Mouse (Mus musculus): ENCODE measurements around the gene Dlg5.

Gene Dlg5

DNA sequence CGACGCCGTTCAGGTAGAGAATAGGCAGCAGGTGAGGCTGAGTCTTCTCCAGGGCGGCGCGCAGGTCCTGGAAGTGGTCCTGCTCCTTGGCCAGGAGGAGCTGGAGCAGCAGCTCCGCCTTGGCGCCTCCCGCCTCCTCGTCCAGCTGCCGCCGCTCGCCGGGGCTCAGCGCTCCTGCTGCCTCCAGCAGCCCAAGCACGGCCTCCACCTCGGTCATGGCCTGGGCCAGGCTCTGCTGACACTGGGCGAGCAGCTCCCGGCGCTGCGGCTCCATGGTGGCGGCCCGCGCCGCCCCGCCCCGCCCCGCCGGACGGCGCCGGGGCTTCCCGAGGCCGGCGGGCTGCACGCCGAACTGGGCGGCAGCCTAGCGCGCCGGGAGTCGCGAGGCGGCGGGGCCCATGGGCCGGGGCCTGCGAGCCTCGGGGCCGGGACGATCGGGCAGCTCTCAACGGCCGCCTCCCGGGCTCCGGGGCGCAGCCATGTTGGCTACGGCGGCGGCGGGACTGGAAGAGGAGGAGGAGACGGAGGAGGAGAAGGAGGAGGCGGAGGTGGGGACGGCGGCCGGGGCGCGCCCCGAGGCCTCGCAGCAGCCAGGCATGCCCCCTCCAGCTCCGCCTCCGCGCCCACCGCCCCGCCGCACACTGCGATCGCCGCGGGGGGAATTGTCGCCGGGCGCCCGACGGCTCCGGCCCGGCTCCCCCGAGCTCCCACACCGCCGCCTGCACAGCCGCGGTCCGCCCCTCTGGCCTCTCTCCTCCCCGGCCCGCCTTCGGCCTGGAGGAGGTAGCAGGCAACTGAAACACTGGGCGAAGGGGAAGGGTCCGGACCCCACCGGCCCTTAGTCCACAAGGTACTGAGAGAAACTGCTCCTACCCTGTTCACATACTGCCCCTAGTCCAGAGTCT, at the start of gene Dlg5:
Gene Dlg5, minus strand, starts transcription at position 744 of the 905 bp plus-strand sequence.
- DNase-seq (ENCODE audit: low spot score), result peak; percentile 62

GRCm38 (mm10) chr14:24293631-24294030, 47.9 kb upstream of the Dlg5 start:
- DNase-seq (ENCODE audit: low spot score), result no peak

GRCm38 (mm10) chr14:24292914-24293313, 47.2 kb upstream of the Dlg5 start, which contains the start of gene E330034G19Rik:
Gene E330034G19Rik (plus strand): TSS chr14:24293214.
- DNase-seq (ENCODE audit: low spot score), result no peak

- no peak for DNase-seq (ENCODE audit: low spot score)
These were observed 45.0 kb upstream of the Dlg5 start for GRCm38 (mm10) chr14:24290726-24291125.

- DNase-seq (ENCODE audit: low spot score), result no peak
These were observed 40.4 kb upstream of the Dlg5 start for GRCm38 (mm10) chr14:24286136-24286535.

- no peak for DNase-seq (ENCODE audit: low spot score)
These were observed 36.6 kb upstream of the Dlg5 start for GRCm38 (mm10) chr14:24282276-24282675.

- no peak for DNase-seq (ENCODE audit: low spot score)
These were observed 35.6 kb upstream of the Dlg5 start for GRCm38 (mm10) chr14:24281278-24281677.

- DNase-seq (ENCODE audit: low spot score), result no peak
These were observed 29.8 kb upstream of the Dlg5 start for GRCm38 (mm10) chr14:24275534-24275933.

GRCm38 (mm10) chr14:24273575-24273974, 27.9 kb upstream of the Dlg5 start:
- no peak for DNase-seq (ENCODE audit: low spot score)

- DNase-seq (ENCODE audit: low spot score), result no peak
These were observed 23.9 kb upstream of the Dlg5 start for GRCm38 (mm10) chr14:24269571-24269970.

DNA sequence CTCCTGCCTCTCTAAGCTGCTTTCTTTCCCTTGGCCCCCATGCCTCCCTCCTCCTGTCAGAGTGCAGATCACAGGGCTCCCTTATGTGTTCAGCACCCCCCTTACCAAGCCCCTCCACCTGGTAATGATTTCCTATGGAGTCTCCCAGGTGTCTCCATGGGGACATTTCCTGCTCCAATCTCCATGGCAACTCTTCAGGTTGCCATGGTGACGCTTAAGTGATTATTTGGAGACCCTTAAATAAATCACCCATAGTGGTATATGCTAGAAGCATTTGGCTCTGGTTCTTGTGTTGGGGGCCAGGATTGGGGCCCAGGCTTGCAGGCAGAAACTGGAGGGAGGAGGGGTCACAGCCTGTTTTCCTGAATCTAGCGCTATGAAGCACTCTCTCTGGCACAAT, 17.2 kb upstream of the Dlg5 start:
- no peak for DNase-seq (ENCODE audit: low spot score)

GRCm38 (mm10) chr14:24262382-24262781, 16.7 kb upstream of the Dlg5 start:
- no peak for DNase-seq (ENCODE audit: low spot score)

DNA sequence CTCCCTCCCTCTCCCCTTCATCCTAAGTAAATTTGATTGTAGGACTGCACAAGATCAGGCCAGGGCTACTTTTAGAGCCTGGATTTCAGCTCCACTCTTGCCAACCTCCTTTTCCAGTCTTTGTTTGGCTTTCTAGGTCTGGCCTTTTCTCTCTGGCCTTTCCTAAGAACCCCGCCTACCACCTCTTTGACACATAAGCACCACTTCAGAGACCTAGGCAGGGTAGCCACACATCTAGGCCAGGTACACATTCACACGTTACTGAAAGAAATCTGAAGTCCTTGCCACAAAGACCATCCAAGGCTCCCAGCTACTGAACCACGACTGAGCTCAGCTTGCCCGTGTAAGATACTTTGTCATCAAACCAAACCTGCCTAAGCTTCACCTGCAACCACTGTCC, 14.7 kb upstream of the Dlg5 start:
- DNase-seq (ENCODE audit: low spot score), result no peak

- DNase-seq (ENCODE audit: low spot score), result no peak
These were observed 10.2 kb upstream of the Dlg5 start for GRCm38 (mm10) chr14:24255956-24256355.

DNA sequence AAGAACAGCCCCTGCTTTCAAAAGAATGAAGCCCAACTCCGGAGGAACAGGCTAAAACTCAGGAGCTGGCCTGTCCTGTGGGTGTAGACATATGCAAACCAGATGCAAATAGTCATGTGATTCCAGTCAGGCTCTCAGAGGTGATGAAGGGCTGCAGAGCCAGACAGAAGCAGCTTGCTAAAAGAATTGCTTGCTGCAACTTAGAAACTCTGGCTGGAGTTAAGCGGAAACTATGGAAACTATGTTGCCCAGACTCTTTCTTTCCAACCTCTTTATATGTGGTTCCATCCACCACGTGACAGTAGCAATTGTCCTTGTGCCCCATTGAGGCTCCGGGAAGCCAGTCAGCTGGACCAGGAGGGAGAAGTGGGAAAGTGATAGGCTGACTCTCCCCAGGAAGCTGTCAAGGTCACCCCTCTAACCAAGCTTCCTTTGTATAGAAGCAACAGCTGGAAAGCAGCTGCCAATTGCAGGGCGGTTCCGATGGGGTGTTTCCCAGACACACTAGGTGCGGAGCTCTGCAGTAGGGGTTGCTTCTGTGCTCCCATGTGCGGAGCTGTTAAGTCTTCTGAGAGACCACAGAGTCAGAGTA, 8.0 kb upstream of the Dlg5 start:
- no peak for DNase-seq (ENCODE audit: low spot score)

GRCm38 (mm10) chr14:24251326-24251725, 5.6 kb upstream of the Dlg5 start:
- no peak for DNase-seq (ENCODE audit: low spot score)

DNA sequence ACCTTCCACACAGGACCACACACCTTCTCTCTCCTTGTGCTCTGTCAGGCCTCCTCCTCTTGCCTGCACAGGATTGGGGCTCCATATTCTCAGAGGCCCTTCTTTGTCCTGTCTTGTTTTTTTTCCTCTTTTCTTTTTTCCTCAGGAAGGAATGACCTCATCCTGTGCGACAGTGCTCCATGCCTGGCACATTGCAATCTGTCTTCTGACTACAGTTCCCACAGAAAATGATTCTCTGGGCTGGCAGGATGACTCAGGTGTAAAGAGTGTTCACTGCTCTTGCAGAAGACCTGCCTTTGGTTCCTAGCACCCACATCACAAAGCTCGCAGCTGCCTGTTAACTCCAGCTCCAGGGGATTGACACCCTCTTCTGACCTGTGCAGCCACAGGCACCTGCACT, 4.2 kb upstream of the Dlg5 start:
- no peak for DNase-seq (ENCODE audit: low spot score)

DNA sequence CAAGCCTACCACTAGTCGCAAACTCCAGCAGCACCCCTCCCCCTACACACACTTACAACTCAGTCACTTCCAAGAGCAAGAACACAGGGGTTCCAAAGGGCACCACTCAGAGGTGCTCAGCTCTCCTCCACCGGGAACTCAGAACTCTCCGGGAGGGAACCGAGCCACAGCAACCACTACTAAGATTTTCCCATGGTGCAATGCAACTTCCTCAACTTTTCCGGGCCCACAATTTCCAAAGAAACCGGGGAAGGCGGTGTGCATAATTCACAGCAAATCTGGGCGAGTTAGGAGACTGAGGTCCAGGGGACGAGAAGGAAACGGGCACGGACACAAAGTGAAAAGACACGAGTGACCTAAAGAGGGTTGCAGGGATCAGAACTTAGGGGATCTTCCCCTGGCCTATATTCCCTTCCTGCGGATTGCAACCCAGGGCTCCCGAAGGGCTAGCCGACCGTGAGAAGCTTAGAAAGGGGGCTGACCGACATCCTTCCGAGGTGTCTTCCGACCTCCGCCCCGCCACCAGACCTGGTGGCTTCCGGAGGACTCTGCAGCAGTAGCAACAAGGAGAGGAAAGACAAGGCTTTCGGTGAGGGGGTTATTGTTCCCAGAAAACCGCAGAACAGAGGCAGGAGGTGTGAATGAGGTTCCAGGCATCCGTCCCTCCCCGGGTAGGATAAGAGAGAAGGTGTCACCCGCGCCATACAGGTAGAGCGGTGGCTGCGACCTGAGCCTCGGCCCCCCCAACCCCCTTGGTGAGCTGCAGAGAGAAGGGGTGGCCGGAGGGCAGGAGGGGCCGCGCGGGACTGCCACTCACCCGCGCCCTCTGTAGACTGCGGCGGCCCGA, 1.2 kb downstream of the Dlg5 start:
- DNase-seq (ENCODE audit: low spot score), result no peak

DNA sequence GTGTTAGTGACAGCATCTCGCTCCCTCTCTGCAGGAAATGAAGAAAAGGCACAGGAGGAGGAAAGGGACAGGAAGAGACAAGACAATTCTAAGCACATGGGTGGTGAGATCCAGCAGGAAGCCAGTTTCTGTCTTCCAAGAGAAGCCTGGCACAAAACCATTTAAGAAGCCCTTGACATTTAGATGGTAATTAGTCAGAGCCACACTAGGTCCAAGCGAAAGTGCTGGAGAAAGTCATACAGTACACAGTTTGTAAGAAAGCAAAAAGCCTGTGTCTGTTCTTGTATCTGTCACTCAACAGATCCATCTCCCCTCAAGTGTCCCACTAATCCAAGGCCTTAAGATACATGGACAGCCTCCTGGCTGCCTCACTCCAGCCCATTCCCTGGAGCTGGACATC, 3.7 kb downstream of the Dlg5 start:
- no peak for DNase-seq (ENCODE audit: low spot score)

DNA sequence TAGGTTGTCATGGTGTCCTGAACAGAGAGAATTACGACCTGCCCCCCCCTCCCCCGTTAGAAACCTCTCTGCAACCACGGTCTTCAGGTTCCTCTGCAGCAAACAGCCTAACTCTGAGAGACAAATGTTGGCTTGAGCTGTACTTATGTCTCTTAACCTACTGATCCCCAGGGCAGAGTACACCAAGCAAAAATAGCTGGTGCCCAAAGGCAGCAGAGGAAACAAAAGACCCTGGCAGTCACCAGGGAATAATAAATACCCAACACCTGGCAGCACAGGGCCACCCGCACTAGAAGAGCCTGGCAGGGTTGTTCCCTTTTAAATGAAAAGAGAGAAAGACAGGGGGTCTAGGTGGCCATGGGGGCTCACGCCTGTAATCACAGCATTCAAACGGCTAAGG, 4.9 kb downstream of the Dlg5 start:
- no peak for DNase-seq (ENCODE audit: low spot score)

DNA sequence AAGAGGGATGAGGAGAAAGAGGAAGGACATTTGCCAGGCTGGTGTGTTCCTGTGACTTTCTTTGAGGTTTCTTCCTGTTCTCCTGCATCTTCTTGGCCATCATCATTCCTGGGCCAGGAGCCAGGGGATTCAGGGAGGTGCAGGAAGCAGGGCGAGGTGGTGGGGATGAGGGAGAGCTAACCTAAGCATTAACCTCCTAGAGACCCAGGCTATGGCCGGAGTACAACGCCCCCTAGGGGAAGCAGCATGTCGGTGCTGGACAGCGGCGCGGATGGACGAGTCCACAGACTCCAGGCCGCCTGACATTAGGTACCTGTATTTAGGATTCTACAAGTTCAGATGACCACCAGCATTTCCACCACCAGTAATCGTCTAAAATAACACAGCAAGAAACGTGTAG, 6.1 kb downstream of the Dlg5 start:
- no peak for DNase-seq (ENCODE audit: low spot score)

DNA sequence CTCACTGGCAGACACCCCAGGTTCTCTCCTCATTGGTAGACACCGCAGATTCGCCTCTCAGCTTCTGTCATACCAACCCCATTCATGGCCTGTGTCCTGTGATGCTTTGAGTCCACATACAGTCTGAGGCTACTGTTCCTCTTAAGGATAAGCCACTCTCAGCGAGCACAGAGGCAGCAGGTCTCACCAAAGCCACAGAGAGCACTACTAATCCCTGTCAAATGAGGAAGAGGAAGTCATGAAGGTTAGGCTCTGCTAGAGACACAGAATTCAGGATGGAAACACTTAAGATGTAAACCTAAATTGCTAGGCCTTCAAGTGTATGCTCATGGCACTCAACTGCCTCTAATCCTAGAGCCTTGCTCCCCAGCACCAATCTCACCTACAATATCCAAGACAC, 9.8 kb downstream of the Dlg5 start:
- DNase-seq (ENCODE audit: low spot score), result no peak

DNA sequence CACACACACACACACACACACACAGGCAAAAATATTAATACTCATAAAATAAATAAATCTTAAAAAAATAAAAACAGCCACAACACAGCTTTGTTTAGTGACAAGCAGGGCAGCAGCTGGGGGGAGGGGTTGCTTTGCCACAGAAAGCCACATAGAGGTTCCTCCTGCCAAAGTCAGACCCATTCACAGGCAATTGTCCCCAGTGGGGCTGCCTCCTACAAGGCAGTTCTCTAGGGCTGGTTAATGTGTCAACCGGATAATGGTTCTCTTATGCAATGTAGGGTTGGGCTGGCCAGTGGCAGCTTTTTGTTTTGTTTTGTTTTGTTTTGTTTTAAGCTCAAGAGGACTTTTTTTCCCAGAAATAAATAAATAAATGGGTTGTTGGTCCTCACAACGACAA, 11.3 kb downstream of the Dlg5 start:
- no peak for DNase-seq (ENCODE audit: low spot score)
